Mouse (Mus musculus): ENCODE results near the gene Galr3.
A peak's percentile ranks its signal among the peaks of the same experiment; 100 is the strongest.

Gene Galr3

GRCm38 (mm10) chr15:79057850-79058249 lies 16.2 kb downstream of the Galr3 start:
- no peak for DNase-seq

DNA sequence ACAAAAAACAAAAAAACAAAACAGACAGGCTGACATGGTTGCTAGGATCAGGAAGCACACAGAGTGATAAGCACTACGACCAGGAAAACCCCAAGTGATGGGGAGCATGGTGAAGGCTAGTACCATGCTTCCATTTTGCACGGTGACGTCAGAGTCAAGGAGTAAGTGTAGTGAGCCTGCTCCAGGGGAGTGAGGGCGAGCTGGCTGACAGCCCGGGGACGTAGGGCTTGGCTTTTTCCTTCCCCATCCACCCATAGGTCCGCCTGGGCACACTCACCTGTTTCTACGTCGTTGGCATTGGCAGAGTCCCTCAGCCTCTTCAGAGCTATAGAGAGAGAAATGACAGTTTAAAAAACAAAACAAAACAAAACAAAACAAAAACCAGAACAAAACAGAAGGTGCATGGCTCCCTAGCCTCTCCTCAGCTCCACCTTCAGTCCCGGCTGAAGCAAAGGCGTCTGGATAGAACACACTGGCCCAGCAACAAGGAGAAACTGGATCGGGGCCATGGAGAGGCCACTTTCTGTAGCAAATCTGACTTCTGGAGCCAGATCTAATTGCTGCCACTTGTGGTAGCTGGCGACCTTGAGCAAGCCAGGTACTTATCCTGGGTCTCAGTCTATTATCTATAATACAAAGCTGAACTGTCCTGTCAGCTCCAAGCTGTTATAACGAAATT lies 19.3 kb downstream of the Galr3 start:
- peak; percentile 46 for DNase-seq

GRCm38 (mm10) chr15:79062376-79063159 lies 20.9 kb downstream of the Galr3 start, which contains the start of gene Ankrd54:
TSS of gene Ankrd54 (minus strand) at chr15:79062893.
- DNase-seq, result peak; percentile 100

GRCm38 (mm10) chr15:79063160-79063740 lies 21.6 kb downstream of the Galr3 start:
- no peak for DNase-seq

DNA sequence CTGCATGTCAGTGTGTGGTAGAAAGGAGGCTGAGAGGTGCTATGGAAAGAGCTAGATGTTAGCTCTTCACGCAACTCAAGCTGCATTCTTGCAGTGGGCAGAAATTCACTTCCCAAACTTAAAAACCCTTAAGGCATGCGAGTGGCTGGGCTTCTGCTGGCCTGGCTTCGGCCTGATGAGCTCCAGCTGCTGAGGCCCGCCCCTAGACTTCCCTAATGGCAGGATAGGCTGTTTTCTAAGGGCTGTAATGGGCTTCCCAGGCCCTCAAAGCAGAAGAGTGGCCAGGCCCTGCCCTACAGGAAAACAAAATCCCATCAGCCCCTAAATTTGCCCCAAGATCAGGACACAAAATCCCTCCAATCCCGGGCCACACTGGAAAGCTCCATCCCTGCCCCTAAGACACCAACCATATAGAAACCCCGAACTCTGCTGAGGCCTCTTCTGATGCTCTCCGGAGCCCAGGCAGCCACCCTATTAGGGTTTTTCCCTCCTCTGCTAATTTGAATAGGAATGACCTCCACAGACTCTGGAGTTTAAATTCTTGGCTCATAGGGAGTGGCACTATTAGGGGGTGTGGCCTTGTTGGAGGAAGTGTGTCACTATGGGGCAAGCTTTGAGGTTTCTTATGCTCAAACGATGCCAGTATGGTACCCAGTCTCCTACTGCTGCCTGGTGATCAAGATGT lies 23.5 kb downstream of the Galr3 start:
- DNase-seq, result no peak

DNA sequence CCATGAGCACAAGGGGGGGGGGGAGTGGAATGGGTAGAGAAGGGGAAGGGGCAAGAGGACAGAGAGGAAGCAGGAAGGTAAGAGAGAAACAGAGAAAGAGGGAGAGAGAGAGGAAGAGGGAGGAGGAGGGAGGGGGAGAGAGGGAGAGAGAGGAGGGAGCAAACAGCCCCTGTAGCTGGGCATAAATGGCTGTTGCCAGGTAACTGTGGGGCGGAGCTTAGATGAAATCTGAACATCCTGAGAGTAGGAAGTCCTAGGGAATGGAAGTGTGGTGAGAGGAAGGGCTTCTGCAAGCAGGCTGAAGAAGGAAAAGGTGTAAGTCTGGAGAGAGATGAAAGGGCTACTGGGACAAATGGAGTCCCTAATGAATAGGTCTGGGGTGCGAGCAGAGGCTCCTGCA lies 24.6 kb downstream of the Galr3 start:
- DNase-seq, result peak; percentile 30

- no peak for DNase-seq
Observed at GRCm38 (mm10) chr15:79067631-79068030, 25.9 kb downstream of the Galr3 start.

DNA sequence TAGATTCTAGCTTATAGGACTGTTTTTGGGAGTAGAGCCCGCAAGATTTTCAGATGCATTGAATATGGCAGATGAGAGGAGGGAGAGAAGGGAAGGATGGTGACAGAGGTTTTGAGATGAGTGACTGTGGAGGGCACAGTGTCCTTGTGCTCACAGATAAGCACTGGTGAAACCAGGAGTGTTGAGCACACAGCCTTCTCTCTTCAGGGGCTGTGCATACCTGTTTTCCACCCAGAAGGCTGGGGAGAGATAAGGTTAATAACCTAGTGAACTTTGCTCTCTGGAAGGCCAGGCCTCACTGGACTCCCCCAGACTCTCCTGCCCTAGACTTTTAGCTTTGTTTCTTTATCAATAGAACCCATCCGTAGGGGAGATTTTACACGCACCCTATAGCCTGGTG lies 26.7 kb downstream of the Galr3 start:
- no peak for DNase-seq

DNA sequence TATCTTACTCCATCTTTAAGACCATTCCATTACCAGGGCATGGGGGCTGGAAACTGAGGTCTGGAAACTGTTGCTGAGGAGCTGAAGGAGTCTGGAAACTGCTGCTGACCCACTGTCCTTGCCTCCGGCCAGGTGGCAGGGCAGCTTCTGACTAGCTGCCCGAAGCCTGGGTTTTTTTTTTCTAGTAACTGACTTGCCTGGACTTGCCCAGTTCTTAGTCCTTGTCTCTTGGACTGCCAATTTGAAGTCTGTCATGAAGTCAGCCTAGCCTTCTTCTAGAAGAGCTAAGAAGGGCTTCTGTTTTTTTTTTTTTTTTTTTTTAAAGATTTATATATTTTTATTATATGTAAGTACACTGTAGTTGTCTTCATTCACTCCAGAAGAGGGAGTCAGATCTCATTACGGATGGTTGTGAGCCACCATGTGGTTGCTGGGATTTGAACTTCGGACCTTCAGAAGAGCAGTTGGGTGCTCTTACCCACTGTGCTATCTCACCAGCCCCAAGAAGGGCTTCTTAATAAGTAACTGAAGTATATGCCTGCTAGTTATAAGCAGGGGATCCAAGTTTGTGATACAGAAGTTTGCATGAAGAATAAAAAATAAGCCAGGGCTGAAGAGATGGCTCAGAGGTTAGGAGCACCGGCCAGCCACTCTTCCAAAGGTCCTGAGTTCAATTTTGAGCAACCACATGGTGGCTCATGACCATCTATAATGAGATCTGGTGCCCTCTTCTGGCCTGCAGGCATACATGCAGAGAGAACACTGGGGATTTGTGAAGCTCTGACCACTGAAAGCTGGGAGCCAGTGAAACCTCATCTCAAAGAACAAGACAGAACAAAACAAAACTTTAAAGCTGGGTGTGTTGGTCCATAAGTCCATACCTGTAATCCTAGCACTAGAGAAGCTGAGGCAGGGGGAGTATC lies 29.7 kb downstream of the Galr3 start:
- peak; percentile 68 for DNase-seq

DNA sequence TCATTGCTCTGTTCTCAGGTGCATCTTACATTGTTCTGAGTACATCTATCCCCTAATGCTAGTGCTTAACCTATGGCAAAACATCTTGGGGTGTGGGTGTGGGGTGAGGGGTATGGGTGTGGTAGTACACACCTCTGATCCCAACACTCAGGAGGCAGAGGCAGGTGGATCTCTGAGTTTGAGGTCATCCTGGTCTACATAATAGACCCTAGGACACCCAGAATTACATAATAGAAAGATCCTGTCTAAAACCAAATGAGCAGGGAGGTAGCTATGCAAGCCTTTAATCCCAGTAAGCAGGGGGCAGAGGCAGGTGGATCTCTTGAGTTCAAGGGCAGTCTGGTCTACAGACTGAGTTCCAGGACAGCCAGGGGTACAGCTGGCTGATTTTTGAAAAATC lies 32.1 kb downstream of the Galr3 start:
- no peak for DNase-seq

DNA sequence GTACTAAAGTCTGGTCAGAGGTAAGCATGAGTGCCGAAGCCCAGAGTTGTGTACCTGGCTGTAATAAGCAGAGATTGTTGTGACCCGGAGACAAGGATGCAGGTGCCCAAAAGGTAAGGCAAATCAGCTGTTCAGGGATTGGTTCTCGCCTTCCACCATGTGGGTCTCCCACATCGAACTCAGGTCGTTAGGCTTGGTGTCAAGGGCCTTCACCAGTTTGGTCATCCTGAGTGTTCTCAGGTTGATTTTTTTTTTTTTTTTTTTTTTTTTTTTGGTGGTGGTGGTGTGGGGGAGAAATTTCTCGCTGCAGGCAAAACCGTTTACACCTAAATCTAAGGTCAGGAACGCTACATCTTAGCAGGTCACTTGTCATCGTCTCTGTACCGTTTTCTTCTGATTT lies 32.8 kb downstream of the Galr3 start:
- no peak for DNase-seq

DNA sequence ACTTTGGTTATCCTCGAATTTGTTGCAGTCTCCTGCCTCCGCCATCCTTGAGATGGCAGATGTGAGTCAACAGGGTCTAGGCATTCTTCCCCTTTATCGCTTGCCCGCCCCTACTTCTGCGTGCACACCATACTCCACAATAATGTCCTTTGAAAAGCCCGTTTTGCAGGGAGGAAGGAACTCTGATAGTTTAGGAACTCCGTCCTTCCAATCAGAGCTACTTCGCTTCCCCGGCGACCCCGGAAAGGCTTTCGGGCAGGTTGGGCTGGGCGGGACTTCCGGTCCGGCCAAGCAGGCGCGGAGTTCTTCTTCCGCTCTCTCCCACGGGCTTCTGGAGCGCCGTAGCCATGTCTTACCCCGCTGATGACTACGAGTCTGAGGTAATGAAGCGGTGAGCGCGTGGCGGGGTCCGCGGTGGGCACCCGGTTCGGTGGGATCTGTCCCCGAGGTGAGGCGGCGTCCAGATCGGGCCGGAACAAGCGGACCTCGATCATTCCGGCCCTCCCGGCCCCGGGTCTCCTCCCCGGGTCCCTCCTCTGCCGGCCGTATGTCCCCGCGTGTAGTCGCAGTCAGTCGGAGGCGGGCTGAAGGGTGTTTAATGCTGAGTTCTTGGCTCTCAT lies 33.3 kb downstream of the Galr3 start, which contains the start of gene Eif3l:
TSS of gene Eif3l (plus strand) at position 267 of the 620 bp plus-strand sequence.
- DNase-seq, result peak; percentile 92

GRCm38 (mm10) chr15:79075658-79076365 lies 34.1 kb downstream of the Galr3 start:
- DNase-seq, result no peak

DNA sequence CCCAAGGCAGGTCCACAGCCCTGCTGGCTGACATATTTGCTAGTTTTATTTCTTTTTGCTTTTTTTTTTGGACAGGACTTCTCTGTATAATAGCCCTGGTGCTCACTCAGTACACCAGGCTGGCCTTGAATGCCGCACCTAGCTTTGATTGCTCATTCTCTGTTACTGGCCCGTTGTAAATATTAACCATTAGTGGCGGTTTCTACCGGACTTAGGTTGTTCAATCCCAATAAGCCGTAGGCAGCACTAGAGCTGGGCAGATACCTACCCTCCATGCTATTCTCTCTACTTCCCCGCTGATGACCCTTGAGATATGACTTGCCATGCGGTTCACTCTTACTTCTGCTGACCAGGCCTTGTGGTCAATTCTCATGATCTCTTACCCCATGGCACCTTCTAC lies 37.9 kb downstream of the Galr3 start:
- DNase-seq, result no peak

DNA sequence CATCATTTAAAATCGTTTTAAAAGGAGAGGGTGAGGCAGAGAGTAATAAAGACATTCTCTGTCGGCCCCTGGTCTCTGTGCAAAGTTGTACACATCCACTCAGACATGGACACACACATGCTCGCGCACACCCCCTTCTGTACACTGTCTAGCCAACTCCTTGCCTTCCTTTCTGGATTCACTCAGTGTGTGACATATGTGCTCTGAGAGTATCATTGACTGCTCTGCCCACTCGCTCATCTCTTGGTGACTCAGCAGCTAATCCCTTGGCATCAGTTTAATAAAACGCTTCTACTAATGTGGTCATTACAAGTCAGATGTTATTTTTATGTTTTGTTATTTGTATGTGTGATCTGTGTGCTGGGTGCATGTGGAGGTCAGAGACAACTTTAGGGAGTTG lies 50.6 kb downstream of the Galr3 start:
- DNase-seq, result no peak
